Mouse (Mus musculus) forebrain, embryonic 15.5 days (tissue): ENCODE measurements around the gene Nans. TPM values are rescaled to one million over a fixed set of nuclear protein-coding genes. Genes with fewer than 3 reads are reported as not detected.
A peak's percentile ranks its signal among the peaks of the same experiment; 100 is the strongest.

Experiments
- ATAC-seq: fragments of 200-750 bp; cut with Nextera tagmentation; replicated peaks from 2 replicates; pipeline ENCODE4 v1.8.0; 2017; ENCODE audit warnings: mild to moderate bottlenecking, moderate TSS enrichment, moderate library complexity
- H3K27ac ChIP-seq: fragments of 300-500 bp; sonication (generic); replicated peaks from 2 replicates; pipeline ENCODE4 v1.5.1; 2015; ENCODE audit warnings: mild to moderate bottlenecking, inconsistent platforms
- H3K27me3 ChIP-seq: fragments of 300-500 bp; sonication (generic); 2 replicates; pipeline ENCODE4 v1.6.1; 2015; ENCODE audit warnings: inconsistent platforms
- H3K36me3 ChIP-seq: fragments of 300-500 bp; sonication (generic); 2 replicates; pipeline ENCODE4 v1.6.1; 2015; ENCODE audit warnings: mild to moderate bottlenecking, inconsistent platforms
- H3K4me1 ChIP-seq: fragments of 300-500 bp; sonication (generic); 2 replicates; pipeline ENCODE4 v1.6.1; 2015; ENCODE audit warnings: inconsistent platforms
- H3K4me2 ChIP-seq: fragments of 300-500 bp; sonication (generic); replicated peaks from 2 replicates; pipeline ENCODE4 v1.6.1; 2015; ENCODE audit warnings: mild to moderate bottlenecking, inconsistent platforms
- H3K4me3 ChIP-seq: fragments of 300-500 bp; sonication (generic); 2 replicates; pipeline ENCODE4 v1.5.1; 2015; ENCODE audit warnings: mild to moderate bottlenecking, inconsistent platforms
- H3K9ac ChIP-seq: fragments of 300-500 bp; sonication (generic); replicated peaks from 2 replicates; pipeline ENCODE4 v1.6.1; 2015; ENCODE audit warnings: mild to moderate bottlenecking, inconsistent platforms
- H3K9me3 ChIP-seq: fragments of 300-500 bp; sonication (generic); 2 replicates; pipeline ENCODE4 v1.6.1; 2016; ENCODE audit warnings: inconsistent platforms
- WGBS: fragments of 180-500 bp; shearing (Covaris S2); methylation state at CpG from one replicate; pipeline ENCODE4 v1.1.7; 2015; ENCODE audit warnings: mixed read lengths; 5-methylcytosine and 5-hydroxymethylcytosine counted together
- polyA plus RNA-seq: library from polyadenylated mRNA; unstranded; fragments of >200 nt; fragmentation: Nextera tagmentation; extraction: Ambion mirVana; gene quantifications from 2 replicates; pipeline ENCODE4 v1.2.1, GENCODE M21; 2015

Nans gene
- polyA plus RNA-seq, 1 experiment from 2014 or later, result 78.5 TPM

GRCm38 (mm10) chr4:46452855-46453719 lies 36.0 kb upstream of the Nans start:
- H3K9ac ChIP-seq, result peak overlapping the region; percentile 94
- H3K9me3 ChIP-seq, result no peaks in the 10 kb centered on the region
- H3K4me1 ChIP-seq, result peaks cover 37% of the 10 kb centered on the region
- H3K27me3 ChIP-seq, result no peaks in the 10 kb centered on the region
- ATAC-seq, result no peak
- H3K4me2 ChIP-seq, result peak overlapping the region; percentile 90
- H3K4me3 ChIP-seq, result peak overlapping the region; percentile 92
- 40% methylated on average over 13 of the region's 13 CpGs for WGBS
- no peaks in the 10 kb centered on the region for H3K36me3 ChIP-seq
- H3K27ac ChIP-seq, result peak overlapping the region; percentile 98

- no peak overlapping the region for H3K9ac ChIP-seq
- peaks cover 37% of the 10 kb centered on the region for H3K4me1 ChIP-seq
- WGBS, result 64% methylated on average over 5 of the region's 5 CpGs
- no peak overlapping the region for H3K27ac ChIP-seq
- no peaks in the 10 kb centered on the region for H3K9me3 ChIP-seq
- no peak overlapping the region for H3K4me3 ChIP-seq
- no peak for ATAC-seq
- no peaks in the 10 kb centered on the region for H3K36me3 ChIP-seq
- H3K4me2 ChIP-seq, result no peak overlapping the region
- H3K27me3 ChIP-seq, result no peaks in the 10 kb centered on the region
These were observed 34.8 kb upstream of the Nans start for GRCm38 (mm10) chr4:46454097-46454864.

GRCm38 (mm10) chr4:46456762-46457161 lies 32.3 kb upstream of the Nans start:
- Histone ChIP-seq H3K4me2 (no peak overlapping the region), H3K27me3 (no peaks in the 10 kb centered on the region), H3K9me3 (no peaks in the 10 kb centered on the region), H3K27ac (no peak overlapping the region), H3K4me3 (no peak overlapping the region), H3K36me3 (peaks cover 8% of the 10 kb centered on the region), H3K9ac (no peak overlapping the region), H3K4me1 (peaks cover 29% of the 10 kb centered on the region)
- WGBS, result 94% methylated on average over 4 of the region's 4 CpGs
- no peak for ATAC-seq

GRCm38 (mm10) chr4:46457186-46457585 lies 31.9 kb upstream of the Nans start:
- Histone ChIP-seq H3K36me3 (peaks cover 8% of the 10 kb centered on the region), H3K9ac (no peak overlapping the region), H3K4me3 (no peak overlapping the region), H3K4me2 (no peak overlapping the region), H3K4me1 (peaks cover 29% of the 10 kb centered on the region), H3K9me3 (no peaks in the 10 kb centered on the region), H3K27me3 (no peaks in the 10 kb centered on the region), H3K27ac (no peak overlapping the region)
- no peak for ATAC-seq
- WGBS, result 96% methylated on average over 3 of the region's 3 CpGs

GRCm38 (mm10) chr4:46458411-46458810 lies 30.6 kb upstream of the Nans start:
- H3K36me3 ChIP-seq, result peaks cover 18% of the 10 kb centered on the region
- H3K27me3 ChIP-seq, result no peaks in the 10 kb centered on the region
- ATAC-seq, result no peak
- H3K4me1 ChIP-seq, result peaks cover 18% of the 10 kb centered on the region
- 92% methylated on average over 2 of the region's 2 CpGs for WGBS
- H3K27ac ChIP-seq, result no peak overlapping the region
- H3K9ac ChIP-seq, result no peak overlapping the region
- H3K4me3 ChIP-seq, result no peak overlapping the region
- no peak overlapping the region for H3K4me2 ChIP-seq
- no peaks in the 10 kb centered on the region for H3K9me3 ChIP-seq

- WGBS, result 85% methylated on average over 7 of the region's 7 CpGs
- H3K27me3 ChIP-seq, result no peaks in the 10 kb centered on the region
- H3K9ac ChIP-seq, result no peak overlapping the region
- H3K36me3 ChIP-seq, result peaks cover 48% of the 10 kb centered on the region
- no peak overlapping the region for H3K27ac ChIP-seq
- no peaks in the 10 kb centered on the region for H3K9me3 ChIP-seq
- H3K4me3 ChIP-seq, result no peak overlapping the region
- H3K4me2 ChIP-seq, result no peak overlapping the region
- no peak; the same call in 1 of the 2 replicates for ATAC-seq
- H3K4me1 ChIP-seq, result no peaks in the 10 kb centered on the region
These were observed 25.8 kb upstream of the Nans start for GRCm38 (mm10) chr4:46463130-46463830.

GRCm38 (mm10) chr4:46465740-46466139 lies 23.3 kb upstream of the Nans start:
- Histone ChIP-seq H3K9ac (no peak overlapping the region), H3K4me2 (no peak overlapping the region), H3K27ac (no peak overlapping the region), H3K4me1 (no peaks in the 10 kb centered on the region), H3K4me3 (no peak overlapping the region), H3K9me3 (no peaks in the 10 kb centered on the region), H3K36me3 (peaks cover 64% of the 10 kb centered on the region), H3K27me3 (no peaks in the 10 kb centered on the region)
- ATAC-seq, result no peak
- WGBS, result 91% methylated on average over 3 of the region's 3 CpGs

GRCm38 (mm10) chr4:46475101-46475500 lies 13.9 kb upstream of the Nans start:
- H3K4me3 ChIP-seq, result no peak overlapping the region
- H3K9me3 ChIP-seq, result no peaks in the 10 kb centered on the region
- no peak overlapping the region for H3K4me2 ChIP-seq
- 91% methylated on average over 5 of the region's 5 CpGs for whole genome bisulfite sequencing
- ATAC-seq, result no peak
- H3K27ac ChIP-seq, result no peak overlapping the region
- no peaks in the 10 kb centered on the region for H3K27me3 ChIP-seq
- H3K9ac ChIP-seq, result no peak overlapping the region
- no peaks in the 10 kb centered on the region for H3K4me1 ChIP-seq
- peaks cover 36% of the 10 kb centered on the region for H3K36me3 ChIP-seq

- Histone ChIP-seq H3K4me3 (no peak overlapping the region), H3K4me1 (no peaks in the 10 kb centered on the region), H3K9ac (no peak overlapping the region), H3K36me3 (peaks cover 7% of the 10 kb centered on the region), H3K27me3 (no peaks in the 10 kb centered on the region), H3K27ac (no peak overlapping the region), H3K4me2 (no peak overlapping the region), H3K9me3 (no peaks in the 10 kb centered on the region)
- 90% methylated on average over 2 of the region's 2 CpGs for WGBS
- no peak for ATAC-seq
These were observed 10.0 kb upstream of the Nans start for GRCm38 (mm10) chr4:46479081-46479480.

- WGBS, result 62% methylated on average over 14 of the region's 14 CpGs
- H3K27me3 ChIP-seq, result no peaks in the 10 kb centered on the region
- no peak overlapping the region for H3K27ac ChIP-seq
- no peaks in the 10 kb centered on the region for H3K9me3 ChIP-seq
- no peak overlapping the region for H3K9ac ChIP-seq
- H3K4me3 ChIP-seq, result no peak overlapping the region
- peaks cover 7% of the 10 kb centered on the region for H3K4me1 ChIP-seq
- no peaks in the 10 kb centered on the region for H3K36me3 ChIP-seq
- no peak for ATAC-seq
- H3K4me2 ChIP-seq, result no peak overlapping the region
These were observed 3.2 kb upstream of the Nans start for GRCm38 (mm10) chr4:46485696-46486417.

- H3K4me1 ChIP-seq, result peaks cover 7% of the 10 kb centered on the region
- H3K9ac ChIP-seq, result no peak overlapping the region
- no peak overlapping the region for H3K4me2 ChIP-seq
- ATAC-seq, result no peak
- no peaks in the 10 kb centered on the region for H3K36me3 ChIP-seq
- H3K27ac ChIP-seq, result no peak overlapping the region
- H3K27me3 ChIP-seq, result no peaks in the 10 kb centered on the region
- WGBS, result 89% methylated on average over 5 of the region's 5 CpGs
- H3K4me3 ChIP-seq, result no peak overlapping the region
- H3K9me3 ChIP-seq, result no peaks in the 10 kb centered on the region
These were observed 1.7 kb upstream of the Nans start for GRCm38 (mm10) chr4:46487348-46487747.
